Mouse (Mus musculus): Measurements from ENCODE around the gene Ormdl2.

The Ormdl2 gene

DNA sequence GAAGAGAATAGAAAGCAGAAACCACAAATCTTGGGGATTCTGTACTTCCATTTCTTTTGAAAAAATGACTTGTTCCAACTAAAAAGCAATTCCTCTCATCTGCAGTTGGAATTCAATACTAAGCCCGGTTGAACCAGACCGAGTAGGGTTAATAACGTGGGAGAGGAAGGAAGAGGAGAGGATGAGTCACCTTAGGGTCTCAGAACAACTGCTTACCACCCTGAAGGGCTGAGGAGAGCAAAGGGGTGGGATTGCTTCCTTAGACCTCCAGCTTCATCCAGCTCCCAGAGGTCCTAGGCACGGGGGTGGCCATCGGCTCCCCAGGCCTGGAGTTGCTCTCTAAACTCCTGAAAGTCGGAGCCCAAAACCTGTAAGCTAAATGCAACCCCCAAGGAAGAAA, 18.1 kb downstream of the Ormdl2 start:
- no peak for DNase-seq

GRCm38 (mm10) chr10:128802956-128803355, 18.5 kb downstream of the Ormdl2 start:
- DNase-seq, result no peak

DNA sequence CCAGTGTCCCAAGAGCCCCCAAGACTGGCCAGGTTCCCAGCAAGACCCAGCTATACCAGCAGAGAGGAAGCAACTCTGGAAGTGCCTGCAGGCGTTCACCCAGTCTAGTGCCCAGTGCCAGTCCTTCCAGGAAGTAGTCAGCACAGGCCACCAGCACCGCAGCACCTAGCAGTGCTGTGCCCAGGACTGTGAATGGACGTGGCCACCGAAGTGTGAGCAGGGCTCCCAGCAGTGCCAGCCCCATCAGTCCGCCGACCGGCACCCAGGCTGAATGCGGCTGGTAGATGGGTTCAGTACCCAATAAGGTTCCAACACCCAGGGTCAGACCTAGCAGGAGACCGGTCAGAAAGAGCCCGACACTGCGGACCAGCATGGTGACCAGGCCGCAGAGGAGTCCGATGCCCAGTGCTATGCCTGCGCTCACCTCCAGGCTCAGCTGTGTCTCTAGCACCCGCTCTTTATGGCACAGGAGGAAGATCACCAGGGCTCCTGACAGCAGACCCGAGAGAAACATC, 19.4 kb downstream of the Ormdl2 start:
- DNase-seq, result no peak

DNA sequence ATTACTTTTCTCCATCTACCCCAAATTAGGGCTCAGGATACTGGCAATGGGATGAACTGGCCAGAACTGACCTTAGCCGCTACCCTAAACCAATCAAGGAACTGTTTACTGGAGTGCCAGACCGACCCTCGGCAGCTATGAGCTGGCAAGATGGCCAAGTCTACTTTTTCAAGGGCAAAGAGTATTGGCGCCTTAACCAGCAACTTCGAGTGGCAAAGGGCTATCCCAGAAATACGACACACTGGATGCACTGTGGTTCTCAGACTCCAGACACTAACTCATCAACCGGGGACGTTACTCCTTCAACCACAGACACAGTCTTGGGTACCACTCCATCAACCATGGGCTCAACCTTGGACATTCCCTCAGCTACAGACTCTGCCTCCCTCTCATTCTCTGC, 22.8 kb downstream of the Ormdl2 start:
- DNase-seq, result no peak

- no peak for DNase-seq
These were observed 25.9 kb downstream of the Ormdl2 start for GRCm38 (mm10) chr10:128795581-128795980.

DNA sequence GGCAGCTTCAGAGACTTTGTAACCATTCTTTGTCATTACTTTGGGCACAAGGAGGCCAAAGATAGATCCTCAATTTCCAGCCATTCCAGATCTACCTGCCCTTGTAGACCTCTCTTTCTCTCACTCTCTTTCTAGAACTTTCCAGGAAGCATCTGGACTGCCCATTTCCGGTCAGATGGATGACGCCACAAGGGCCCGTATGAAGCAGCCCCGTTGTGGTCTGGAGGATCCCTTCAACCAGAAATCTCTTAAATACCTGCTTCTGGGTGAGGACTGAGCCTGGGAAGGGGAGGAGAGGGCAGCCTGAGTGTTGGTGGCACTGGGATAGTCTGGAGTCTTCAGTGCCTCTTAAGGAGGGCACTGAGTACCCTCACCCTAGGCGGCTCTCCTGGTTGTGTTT, 27.1 kb downstream of the Ormdl2 start:
- no peak for DNase-seq

- no peak for DNase-seq
These were observed 28.2 kb downstream of the Ormdl2 start for GRCm38 (mm10) chr10:128793258-128793657.

- DNase-seq, result no peak
These were observed 29.4 kb downstream of the Ormdl2 start for GRCm38 (mm10) chr10:128792041-128792440.

DNA sequence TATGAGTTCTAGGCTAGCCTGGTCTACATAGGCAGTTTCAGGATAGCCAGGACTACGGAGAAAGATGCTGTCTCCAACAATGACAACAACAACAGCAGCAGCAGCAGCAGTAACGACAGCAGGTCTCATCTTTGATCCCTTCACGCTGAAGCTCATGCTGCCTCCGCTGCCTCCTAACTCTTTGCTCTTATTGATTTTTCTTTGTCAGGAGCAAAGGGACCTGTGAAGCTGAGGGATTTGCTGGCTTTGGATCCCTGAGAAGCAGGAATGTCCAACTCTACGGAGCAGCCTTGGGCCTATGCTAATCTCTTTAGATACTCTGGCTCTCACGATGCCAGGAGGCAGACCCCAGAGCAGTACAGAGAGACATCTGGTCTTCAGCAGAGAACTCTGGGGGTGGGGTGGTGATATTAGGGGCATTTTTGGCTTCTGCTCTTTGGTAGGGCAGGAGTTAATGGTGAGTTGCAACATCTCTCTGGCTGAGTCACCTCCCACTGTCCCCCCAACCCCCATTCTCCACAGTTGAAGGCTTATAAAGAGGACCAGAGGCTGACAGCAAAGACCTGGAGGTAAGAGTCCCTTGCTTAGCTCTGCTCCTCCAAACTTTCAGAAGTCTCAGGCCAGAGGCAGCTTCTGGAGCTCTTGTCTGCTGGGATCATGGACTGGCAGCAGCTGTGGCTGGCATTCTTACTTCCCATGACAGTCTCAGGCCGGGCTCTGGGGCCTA, 30.9 kb downstream of the Ormdl2 start, which contains the start of gene Mmp19:
Gene Mmp19, plus strand, starts transcription at position 513 of the 727 bp plus-strand sequence.
- DNase-seq, result peak; percentile 32 to 37

DNA sequence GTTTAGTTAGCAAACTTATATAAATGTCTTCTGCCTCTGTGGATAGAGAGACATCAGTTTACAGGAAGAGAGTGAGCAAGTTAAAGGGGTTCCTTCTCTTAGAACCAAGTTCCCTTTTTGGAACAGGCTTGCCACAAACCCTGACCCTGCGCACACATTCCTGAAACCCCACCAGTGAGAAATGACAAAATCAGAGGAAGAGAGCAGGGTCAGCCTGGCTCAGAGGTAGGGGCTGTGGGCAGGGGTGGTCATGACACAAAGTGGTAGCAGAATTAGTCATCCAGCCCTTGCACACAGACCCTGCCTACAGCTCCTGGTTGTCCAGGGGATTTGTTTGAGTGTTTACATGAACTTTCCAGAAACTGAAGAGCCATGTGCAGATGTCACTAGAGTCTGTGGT, 41.2 kb downstream of the Ormdl2 start:
- peak in 1 of 2 experiments; percentile 26 for DNase-seq

- peak; percentile 88 to 89 for DNase-seq
These were observed 42.2 kb downstream of the Ormdl2 start for GRCm38 (mm10) chr10:128779011-128779795.

- DNase-seq, result no peak
These were observed 43.0 kb downstream of the Ormdl2 start for GRCm38 (mm10) chr10:128778441-128778840.

GRCm38 (mm10) chr10:128773685-128774084, 47.8 kb downstream of the Ormdl2 start:
- DNase-seq, result no peak

DNA sequence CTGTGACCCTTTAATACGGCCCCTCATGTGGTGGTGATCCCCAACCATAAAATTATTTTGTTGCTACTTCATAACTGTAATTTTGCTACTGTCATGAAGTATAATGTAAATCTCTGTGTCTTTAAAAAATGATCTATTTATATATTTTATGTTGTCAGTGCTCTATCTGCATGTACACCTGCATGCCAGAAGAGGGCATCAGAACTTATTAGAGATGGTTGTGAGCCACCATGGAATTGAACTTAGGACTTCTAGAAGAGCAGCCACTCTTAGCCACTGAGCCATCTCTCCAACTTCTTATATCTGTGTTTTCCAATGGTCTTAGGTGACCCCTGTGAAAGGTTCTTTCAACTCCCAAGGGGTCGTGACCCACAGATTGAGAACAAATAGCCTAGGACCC, 48.5 kb downstream of the Ormdl2 start:
- DNase-seq, result no peak

All from lung, postnatal 4 days (tissue).